Mouse (Mus musculus) myocyte (in vitro differentiated cells): ENCODE measurements around the gene Fam160a1.

ENCODE experiments used
- CEBPB ChIP-seq: IDR thresholded peaks from 2 replicates; pipeline ENCODE4 v1.6.1; 2011; ENCODE audit warnings: mild to moderate bottlenecking, moderate library complexity; ENCODE audit not compliant: poor library complexity, insufficient read depth, severe bottlenecking
- E2F4 ChIP-seq: IDR thresholded peaks from one replicate; pipeline ENCODE4 v1.6.1; 2011; ENCODE audit warnings: mild to moderate bottlenecking, control low read depth, moderate library complexity; ENCODE audit not compliant: insufficient read depth
- MAX ChIP-seq: IDR thresholded peaks from one replicate; pipeline ENCODE4 v1.6.1; 2011; ENCODE audit warnings: low read depth, mild to moderate bottlenecking, control low read depth
- MYOG ChIP-seq, 3 experiments: IDR thresholded peaks; one replicate each; pipeline ENCODE4 v1.6.1; 2011; ENCODE audit warnings: control low read depth in 2 of 3, low read depth in 2 of 3, mild to moderate bottlenecking in 2 of 3; ENCODE audit not compliant: insufficient read length in 2 of 3, control insufficient read depth in 1 of 3, insufficient read depth in 1 of 3
- POLR2A ChIP-seq: IDR thresholded peaks from one replicate; pipeline ENCODE4 v1.6.1; 2011; ENCODE audit warnings: low read depth, mild to moderate bottlenecking, control low read depth, moderate library complexity; ENCODE audit not compliant: insufficient read length
- REST ChIP-seq: IDR thresholded peaks from one replicate; pipeline ENCODE4 v1.6.1; 2011; ENCODE audit warnings: mild to moderate bottlenecking, control low read depth, moderate library complexity; ENCODE audit not compliant: insufficient read depth, insufficient read length
- TCF12 ChIP-seq: IDR thresholded peaks from one replicate; pipeline ENCODE4 v1.6.1; 2011; ENCODE audit warnings: mild to moderate bottlenecking, control low read depth; ENCODE audit not compliant: poor library complexity, insufficient read depth, severe bottlenecking
- TCF3 ChIP-seq: IDR thresholded peaks from one replicate; pipeline ENCODE4 v1.6.1; 2011; ENCODE audit warnings: low read depth, control low read depth; ENCODE audit not compliant: insufficient read length
- USF1 ChIP-seq: IDR thresholded peaks from one replicate; pipeline ENCODE4 v1.6.1; 2011; ENCODE audit warnings: low read depth, mild to moderate bottlenecking, control low read depth, moderate library complexity

- TF ChIP-seq E2F4 (no peak), POLR2A (no peak), TCF12 (no peak), TCF3 (no peak), MAX (no peak), USF1 (no peak), REST (no peak), MYOG (IDR thresholded peaks at IDR 0.05; ENCODE audit: control insufficient read depth in 1 of 3, insufficient read depth in 1 of 3, insufficient read length in 2 of 3, low read depth in 2 of 3) (no peak), CEBPB (no peak)
These were observed 39.7 kb downstream of the Fam160a1 start for GRCm38 (mm10) chr3:85777356-85777755.
